Comparison of ENCODE assay signal across 27 mouse cellular contexts in genomic region chr6:100930706-100931105, GRCm38 (mm10).
DNase-seq lines count a peak whose midpoint lies in the region; ATAC-seq and TF ChIP-seq lines count a peak whose summit lies in the region.
"Had no signal": no experiment of that assay in that cellular context is flagged by ENCODE, and none has a peak within 500 bp of the region (broad histone marks: within the 10 kb centered on the region; RNA-seq: fewer than 3 reads in every experiment).

No protein-coding gene starts in this region.

- no peaks in the 10 kb centered on the region for H3K9me3 ChIP-seq in embryonic facial prominence, embryonic 10.5 days
- no peaks in the 10 kb centered on the region for H3K9me3 ChIP-seq in forebrain, embryonic 13.5 days (replicated peaks)
- H3K9me3 ChIP-seq: forebrain, embryonic 15.5 days; heart, embryonic 12.5 days; hindbrain, embryonic 12.5 days; liver, embryonic 12.5 days; midbrain, embryonic 13.5 days had no signal

- peak; percentile 55 for DNase-seq in heart, adult 11 months
- no peak for DNase-seq in heart, postnatal 4 days
- DNase-seq in kidney, adult 2 months = peak; percentile 49
- DNase-seq in kidney, postnatal 4 days = no peak
- DNase-seq in embryonic facial prominence, embryonic 10.5 days (ENCODE audit: low spot score) = no peak
- peak; percentile 30 to 60 for DNase-seq in kidney, postnatal 25 days
- DNase-seq in layer of hippocampus, postnatal 25 days (ENCODE audit: extremely low spot score in 1 of 2, low spot score in 1 of 2) = no peak
- DNase-seq: adrenal gland, adult 8-10 months; cerebellum, adult 8-10 months; cerebellum, postnatal 25 days; gastrocnemius, postnatal 25 days; layer of hippocampus, postnatal 36 days; liver, postnatal 0 days; lung, postnatal 36 days; spleen, adult 18-20 months; thymus, adult 18-20 months; thymus, postnatal 25 days had no signal

- 47% methylated on average over 6 of the region's 6 CpGs for WGBS in kidney, adult 2 months
- WGBS in embryonic facial prominence, embryonic 10.5 days = 81% methylated on average over 6 of the region's 6 CpGs
- 89% methylated on average over 6 of the region's 6 CpGs for WGBS in forebrain, embryonic 13.5 days

- no peak overlapping the region for H3K4me2 ChIP-seq in forebrain, embryonic 13.5 days
- H3K4me2 ChIP-seq: forebrain, embryonic 15.5 days; heart, embryonic 12.5 days; hindbrain, embryonic 12.5 days; liver, embryonic 12.5 days; midbrain, embryonic 13.5 days had no signal

- no peaks in the 10 kb centered on the region for H3K36me3 ChIP-seq in kidney, adult 2 months (ENCODE audit: control insufficient read depth, insufficient read depth, low read length)
- no peaks in the 10 kb centered on the region for H3K36me3 ChIP-seq in embryonic facial prominence, embryonic 10.5 days (replicated peaks)
- H3K36me3 ChIP-seq in forebrain, embryonic 13.5 days (ENCODE audit: poor library complexity, severe bottlenecking) = no peaks in the 10 kb centered on the region
- H3K36me3 ChIP-seq: forebrain, embryonic 15.5 days; heart, embryonic 12.5 days; hindbrain, embryonic 12.5 days; liver, embryonic 12.5 days; midbrain, embryonic 13.5 days had no signal

- no peak for TF ChIP-seq POLR2A in kidney, adult 2 months (IDR thresholded peaks at IDR 0.05; ENCODE audit: low read depth, low read length)

- no peak overlapping the region for H3K9ac ChIP-seq in forebrain, embryonic 13.5 days
- H3K9ac ChIP-seq: forebrain, embryonic 15.5 days; heart, embryonic 12.5 days; hindbrain, embryonic 12.5 days; liver, embryonic 12.5 days; liver, postnatal 0 days; midbrain, embryonic 13.5 days had no signal

- H3K4me3 ChIP-seq in kidney, adult 2 months (ENCODE audit: insufficient read depth, low read depth, low read length) = no peak overlapping the region
- no peak overlapping the region for H3K4me3 ChIP-seq in embryonic facial prominence, embryonic 10.5 days
- no peak overlapping the region for H3K4me3 ChIP-seq in forebrain, embryonic 13.5 days
- H3K4me3 ChIP-seq: forebrain, embryonic 15.5 days; heart, embryonic 12.5 days; hindbrain, embryonic 12.5 days; layer of hippocampus, adult 2 months; liver, embryonic 12.5 days; megakaryocyte, embryonic 14.5 days; midbrain, embryonic 13.5 days had no signal

- no peak for ATAC-seq in forebrain, embryonic 13.5 days
- ATAC-seq: activated CD4-positive, CD25-positive, alpha-beta regulatory T cell, adult 4 months; forebrain, embryonic 15.5 days; intestine, embryonic 16.5 days; liver, embryonic 12.5 days; liver, postnatal 0 days; midbrain, embryonic 13.5 days had no signal

- no peak overlapping the region for H3K27ac ChIP-seq in kidney, adult 2 months (ENCODE audit: insufficient read depth, low read depth, low read length)
- H3K27ac ChIP-seq in embryonic facial prominence, embryonic 10.5 days (replicated peaks) = peak overlapping the region; percentile 2; the same call in 1 of the 2 replicates
- no peak overlapping the region for H3K27ac ChIP-seq in forebrain, embryonic 13.5 days
- H3K27ac ChIP-seq: forebrain, embryonic 15.5 days; layer of hippocampus, adult 2 months; liver, embryonic 12.5 days; midbrain, embryonic 13.5 days had no signal

- H3K4me1 ChIP-seq in kidney, adult 2 months (ENCODE audit: control insufficient read depth, insufficient read depth, low read length) = no peaks in the 10 kb centered on the region
- H3K4me1 ChIP-seq in embryonic facial prominence, embryonic 10.5 days = peaks cover 21% of the 10 kb centered on the region
- 0 out of 2 replicates have a peak, but pooled peaks cover 3% of the 10 kb centered on the region for H3K4me1 ChIP-seq in forebrain, embryonic 13.5 days
- H3K4me1 ChIP-seq: liver, embryonic 12.5 days; megakaryocyte, embryonic 14.5 days; midbrain, embryonic 13.5 days had no signal

- H3K27me3 ChIP-seq in kidney, adult 2 months (replicated peaks; ENCODE audit: control insufficient read depth, insufficient read depth, low read length) = no peaks in the 10 kb centered on the region
- no peaks in the 10 kb centered on the region for H3K27me3 ChIP-seq in embryonic facial prominence, embryonic 10.5 days (replicated peaks; ENCODE audit: low read depth, poor library complexity, severe bottlenecking)
- H3K27me3 ChIP-seq in forebrain, embryonic 13.5 days = no peaks in the 10 kb centered on the region
- H3K27me3 ChIP-seq: forebrain, embryonic 15.5 days; hindbrain, embryonic 12.5 days; liver, embryonic 12.5 days; megakaryocyte, embryonic 14.5 days; midbrain, embryonic 13.5 days had no signal

- TF ChIP-seq CTCF in kidney, adult 2 months (conservative IDR thresholded peaks at IDR 0.05; ENCODE audit: insufficient read depth, insufficient read length, low read depth, low read length) = no peak

Comparison
In these comparisons a context has a peak if more than half of its experiments do, and no peak if none do; other contexts are left out.
1. DNase-seq: peak in heart, adult 11 months (single experiment), kidney, adult 2 months (single experiment) and kidney, postnatal 25 days (2 of 2); none in heart, postnatal 4 days (single experiment), kidney, postnatal 4 days (0 of 2), embryonic facial prominence, embryonic 10.5 days (single experiment) and layer of hippocampus, postnatal 25 days (0 of 2).